8 mouse cellular contexts compared by ENCODE assay signal in the genomic region with DNA sequence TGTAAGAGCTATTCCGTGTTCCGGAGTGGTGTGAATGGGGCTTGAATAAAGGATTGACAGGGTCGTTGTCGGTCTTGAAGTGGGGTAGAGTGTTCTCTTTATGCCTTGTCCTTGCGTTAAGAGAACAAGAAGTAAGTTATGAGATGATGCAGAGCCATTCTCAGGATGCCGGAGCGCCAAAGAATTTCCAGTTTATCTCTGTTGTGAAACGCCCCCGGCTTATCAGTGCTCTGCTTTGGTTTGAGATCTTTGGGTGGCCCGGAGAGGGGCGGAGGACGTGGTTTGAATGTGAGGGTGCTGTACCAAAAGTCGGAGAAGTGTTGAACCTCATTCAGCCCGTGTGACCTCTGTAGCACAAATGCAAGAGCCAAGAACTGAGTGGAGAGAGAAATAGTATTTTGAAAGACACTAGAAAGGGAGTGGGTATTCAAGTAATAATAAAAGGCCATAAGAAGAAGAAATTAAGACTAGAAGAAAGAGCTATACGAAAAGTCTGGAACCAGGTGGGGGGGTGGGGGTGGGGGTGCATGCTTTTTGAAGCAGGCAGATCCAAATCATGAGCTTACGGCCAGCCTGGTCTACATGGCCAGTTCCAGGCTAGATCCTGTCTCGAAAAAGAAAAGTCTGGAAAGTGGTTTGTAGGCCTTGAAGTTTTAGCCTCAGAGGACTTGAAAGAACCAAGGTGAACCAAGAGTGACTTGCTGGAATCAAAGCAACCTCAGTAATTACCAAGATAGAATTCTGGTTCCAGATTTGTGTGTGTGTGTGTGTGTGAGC. TPM values are rescaled to one million over a fixed set of nuclear protein-coding genes. Genes with fewer than 3 reads are reported as not detected.
DNase-seq lines count a peak whose midpoint lies in the region; ATAC-seq lines count a peak whose summit lies in the region.

No protein-coding gene starts in this region.

- 6% methylated on average over 17 of the region's 17 CpGs for WGBS in heart, embryonic 11.5 days (ENCODE audit: insufficient replicate concordance)
- WGBS in forebrain, embryonic 16.5 days: 4% methylated on average over 17 of the region's 17 CpGs
- WGBS in limb, embryonic 11.5 days: 6% methylated on average over 17 of the region's 17 CpGs
- 5% methylated on average over 17 of the region's 17 CpGs for WGBS in midbrain, embryonic 10.5 days

- peaks cover 14% of the 10 kb centered on the region for H3K4me1 ChIP-seq in heart, embryonic 11.5 days (ENCODE audit: control insufficient read depth, insufficient read depth, low read length)
- H3K4me1 ChIP-seq in forebrain, embryonic 16.5 days (replicated peaks; ENCODE audit: control insufficient read depth, insufficient read depth, low read length): peaks cover 20% of the 10 kb centered on the region
- peaks cover 6% of the 10 kb centered on the region; the same call in 1 of the 2 replicates for H3K4me1 ChIP-seq in limb, embryonic 11.5 days (ENCODE audit: control insufficient read depth, insufficient read depth, low read length)
- H3K4me1 ChIP-seq in midbrain, embryonic 10.5 days: peaks cover 25% of the 10 kb centered on the region

- no peaks in the 10 kb centered on the region for H3K27me3 ChIP-seq in heart, embryonic 11.5 days (ENCODE audit: control insufficient read depth, insufficient read depth, low read length)
- no peaks in the 10 kb centered on the region for H3K27me3 ChIP-seq in forebrain, embryonic 16.5 days (replicated peaks; ENCODE audit: control insufficient read depth, insufficient read depth, low read length)
- no peaks in the 10 kb centered on the region for H3K27me3 ChIP-seq in limb, embryonic 11.5 days (ENCODE audit: control insufficient read depth, insufficient read depth, low read length)
- no peaks in the 10 kb centered on the region for H3K27me3 ChIP-seq in midbrain, embryonic 10.5 days (ENCODE audit: low read depth, poor library complexity, severe bottlenecking)

- peak overlapping the region; percentile 83 for H3K9ac ChIP-seq in heart, embryonic 11.5 days (ENCODE audit: low read depth, low read length)
- H3K9ac ChIP-seq in forebrain, embryonic 16.5 days (replicated peaks; ENCODE audit: low read depth, low read length): peak overlapping the region; percentile 66
- H3K9ac ChIP-seq in limb, embryonic 11.5 days (ENCODE audit: low read length): peak overlapping the region; percentile 75

- peak overlapping the region; percentile 98 for H3K4me3 ChIP-seq in heart, embryonic 11.5 days (ENCODE audit: low read depth, low read length)
- H3K4me3 ChIP-seq in forebrain, embryonic 16.5 days (replicated peaks; ENCODE audit: low read length): peak overlapping the region; percentile 97
- H3K4me3 ChIP-seq in limb, embryonic 11.5 days (ENCODE audit: low read depth, low read length): peak overlapping the region; percentile 74
- H3K4me3 ChIP-seq in midbrain, embryonic 10.5 days: peak overlapping the region; percentile 96

- ATAC-seq in heart, embryonic 11.5 days (replicated peaks; ENCODE audit: insufficient number of reproducible peaks, low FRiP score, low TSS enrichment): no peak
- ATAC-seq in forebrain, embryonic 16.5 days: no peak
- ATAC-seq in limb, embryonic 11.5 days (ENCODE audit: insufficient number of reproducible peaks, low FRiP score, low TSS enrichment, low read depth): peak; percentile 5; the same call in 1 of the 2 replicates

- H3K9me3 ChIP-seq in heart, embryonic 11.5 days (replicated peaks; ENCODE audit: control insufficient read depth, low read length): no peaks in the 10 kb centered on the region
- no peaks in the 10 kb centered on the region for H3K9me3 ChIP-seq in forebrain, embryonic 16.5 days (ENCODE audit: control insufficient read depth, low read length)
- no peaks in the 10 kb centered on the region for H3K9me3 ChIP-seq in limb, embryonic 11.5 days (ENCODE audit: control insufficient read depth, low read length)
- no peaks in the 10 kb centered on the region for H3K9me3 ChIP-seq in midbrain, embryonic 10.5 days (replicated peaks)

- H3K4me2 ChIP-seq in heart, embryonic 11.5 days: peak overlapping the region; percentile 68
- peak overlapping the region; percentile 84 for H3K4me2 ChIP-seq in forebrain, embryonic 16.5 days (ENCODE audit: low read length)
- peak overlapping the region; percentile 59 for H3K4me2 ChIP-seq in limb, embryonic 11.5 days (ENCODE audit: low read depth, severe bottlenecking)

- H3K36me3 ChIP-seq in heart, embryonic 11.5 days (ENCODE audit: control insufficient read depth, insufficient read depth, low read length): peaks cover 2% of the 10 kb centered on the region; the same call in 1 of the 2 replicates
- H3K36me3 ChIP-seq in forebrain, embryonic 16.5 days (ENCODE audit: control insufficient read depth, insufficient read depth): no peaks in the 10 kb centered on the region
- peaks cover 1% of the 10 kb centered on the region; the same call in 1 of the 2 replicates for H3K36me3 ChIP-seq in limb, embryonic 11.5 days (ENCODE audit: control insufficient read depth, insufficient read depth, low read length)
- peaks cover 7% of the 10 kb centered on the region for H3K36me3 ChIP-seq in midbrain, embryonic 10.5 days

- peak overlapping the region; percentile 99 for H3K27ac ChIP-seq in heart, embryonic 11.5 days (ENCODE audit: low read depth, low read length)
- peak overlapping the region; percentile 76 for H3K27ac ChIP-seq in forebrain, embryonic 16.5 days (ENCODE audit: low read length)
- 0 out of 2 replicates have a peak overlapping the region, but pooled peaks have one; percentile 16 for H3K27ac ChIP-seq in limb, embryonic 11.5 days (replicated peaks; ENCODE audit: low read depth, low read length)
- H3K27ac ChIP-seq in midbrain, embryonic 10.5 days (replicated peaks): peak overlapping the region; percentile 98

- no peak for DNase-seq in heart, adult 9 months (ENCODE audit: low spot score in 2 of 2)
- peak; percentile 53 for DNase-seq in ZHBTc4 (ENCODE audit: low read depth, low spot score)
- no peak for DNase-seq in limb, embryonic 11.5 days (ENCODE audit: low spot score)
- no peak for DNase-seq in midbrain, embryonic 10.5 days (ENCODE audit: low spot score)
- DNase-seq in testis, postnatal 10 days (ENCODE audit: low spot score): peak; percentile 53
- DNase-seq in frontal cortex, postnatal 36 days (ENCODE audit: low spot score in 2 of 2): no peak

RNA-seq across cellular contexts. Expression of a gene that starts 0.8 kb away (rescaled TPM):
- polyA plus RNA-seq in heart, embryonic 11.5 days (2014; fragmentation: Nextera tagmentation; extraction: Ambion mirVana): 43.2 and 55.1 TPM in 2 replicates
- 73.6 and 87.9 TPM in 2 replicates for polyA plus RNA-seq in forebrain, embryonic 16.5 days (2015; fragmentation: Nextera tagmentation; extraction: Ambion mirVana)
- polyA plus RNA-seq in limb, embryonic 11.5 days (2014; fragmentation: Nextera tagmentation; extraction: Ambion mirVana): 80.4 and 84.7 TPM in 2 replicates
- 91.6 and 97.6 TPM in 2 replicates for polyA plus RNA-seq in midbrain, embryonic 10.5 days (2016; fragmentation: Nextera tagmentation; extraction: Ambion mirVana)

RNA-seq across cellular contexts. Expression of a gene that starts 26.0 kb away (rescaled TPM):
- polyA plus RNA-seq in heart, embryonic 11.5 days (2014; fragmentation: Nextera tagmentation; extraction: Ambion mirVana): 14.3 and 19.4 TPM in 2 replicates
- polyA plus RNA-seq in forebrain, embryonic 16.5 days (2015; fragmentation: Nextera tagmentation; extraction: Ambion mirVana): 2.7 and 2.9 TPM in 2 replicates
- 16.8 and 17.0 TPM in 2 replicates for polyA plus RNA-seq in limb, embryonic 11.5 days (2014; fragmentation: Nextera tagmentation; extraction: Ambion mirVana)
- polyA plus RNA-seq in midbrain, embryonic 10.5 days (2016; fragmentation: Nextera tagmentation; extraction: Ambion mirVana): 6.7 and 7.7 TPM in 2 replicates

RNA-seq across cellular contexts. Expression of a gene that starts 49.5 kb away (rescaled TPM):
- 0.13 TPM in 1 of 2 replicates, not detected in the other for polyA plus RNA-seq in heart, embryonic 11.5 days (2014; fragmentation: Nextera tagmentation; extraction: Ambion mirVana)
- polyA plus RNA-seq in forebrain, embryonic 16.5 days (2015; fragmentation: Nextera tagmentation; extraction: Ambion mirVana): 0.20 and 0.23 TPM in 2 replicates
- 0.20 TPM in 1 of 2 replicates, not detected in the other for polyA plus RNA-seq in limb, embryonic 11.5 days (2014; fragmentation: Nextera tagmentation; extraction: Ambion mirVana)
- polyA plus RNA-seq in midbrain, embryonic 10.5 days (2016; fragmentation: Nextera tagmentation; extraction: Ambion mirVana): not detected in 2 replicates

Comparison
In these comparisons a context has a peak if more than half of its experiments do, and no peak if none do; other contexts are left out.
1. H3K27ac ChIP-seq: peak in every context shown above with its lines; median percentile 99 in heart, embryonic 11.5 days; 98 in midbrain, embryonic 10.5 days; 76 in forebrain, embryonic 16.5 days; 16 in limb, embryonic 11.5 days.
2. DNase-seq: peak in ZHBTc4 (single experiment) and testis, postnatal 10 days (single experiment); none in heart, adult 9 months (0 of 2), limb, embryonic 11.5 days (single experiment), midbrain, embryonic 10.5 days (single experiment) and frontal cortex, postnatal 36 days (0 of 2).
3. Peak in every context shown above with its lines, with median percentiles within 50 percentile points of each other: H3K4me2 ChIP-seq, H3K4me3 ChIP-seq and H3K9ac ChIP-seq.